Mouse (Mus musculus) right cerebral cortex, adult 18-20 months (tissue): ENCODE results near the gene Gja10.

Experiments used
- DNase-seq: peaks from one replicate; pipeline ENCODE4 v3.0.0; 2022; ENCODE audit warnings: mixed read lengths

The Gja10 gene

DNA sequence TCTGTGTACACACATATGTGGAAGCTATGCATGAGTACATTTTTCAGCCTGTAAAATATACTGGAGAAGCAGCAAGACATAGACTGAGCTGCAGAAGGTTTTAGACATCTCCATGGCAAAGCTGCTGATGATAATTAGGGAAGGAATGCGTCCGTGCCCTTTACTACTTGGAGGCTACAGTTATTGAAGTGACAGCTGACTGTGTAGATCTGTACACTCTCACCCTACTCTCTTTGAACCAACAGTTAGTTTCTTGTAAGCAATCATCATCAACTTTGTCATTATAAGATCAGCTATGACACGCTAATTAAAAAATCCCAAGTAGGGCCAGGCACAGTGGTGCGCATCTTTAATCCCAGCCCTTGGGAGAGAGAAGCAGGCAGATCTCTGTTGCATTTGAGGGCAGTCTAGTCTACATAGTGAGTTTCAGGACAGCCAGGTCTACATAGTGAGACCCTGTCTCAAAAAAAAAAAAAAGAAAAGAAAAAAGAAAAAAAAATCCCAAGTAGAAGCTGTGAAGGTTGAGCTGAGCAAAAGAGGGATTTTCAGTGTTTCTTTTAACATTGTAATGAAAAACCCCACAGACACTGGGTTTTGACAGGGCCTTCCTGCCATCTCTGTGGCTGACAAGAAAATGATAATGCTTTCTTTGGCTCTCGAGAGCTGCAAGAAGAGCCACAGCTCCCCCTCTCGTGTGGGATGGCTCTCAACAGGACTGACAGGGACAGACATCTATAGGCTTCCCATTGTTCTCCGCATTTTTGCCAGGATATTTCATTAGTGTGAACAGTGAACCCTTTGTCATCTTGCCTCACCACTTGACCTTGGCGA lies 41.6 kb downstream of the Gja10 start:
- peak; percentile 34 for DNase-seq

GRCm38 (mm10) chr4:32560246-32560645 lies 42.3 kb downstream of the Gja10 start:
- peak; percentile 61 for DNase-seq

DNA sequence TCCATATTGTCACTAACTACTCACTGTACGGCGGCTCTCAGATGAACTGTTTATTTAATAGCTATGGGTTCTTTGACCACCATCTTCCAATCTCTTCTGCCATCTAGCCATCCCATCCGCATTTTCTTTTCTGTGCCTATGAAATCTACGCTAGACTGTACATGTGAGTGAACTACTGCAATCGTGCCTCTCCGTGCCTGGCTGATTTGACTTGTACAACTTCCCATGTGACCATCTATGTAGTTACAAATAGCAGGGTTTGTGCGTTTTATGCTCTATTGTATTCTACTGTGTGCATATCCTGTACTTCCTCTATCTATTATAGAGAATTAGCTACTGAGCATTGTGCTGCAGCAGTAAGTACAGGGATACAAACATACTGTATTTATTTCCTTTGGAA lies 47.1 kb downstream of the Gja10 start:
- DNase-seq = no peak

GRCm38 (mm10) chr4:32551337-32551736 lies 51.2 kb downstream of the Gja10 start:
- no peak for DNase-seq

DNA sequence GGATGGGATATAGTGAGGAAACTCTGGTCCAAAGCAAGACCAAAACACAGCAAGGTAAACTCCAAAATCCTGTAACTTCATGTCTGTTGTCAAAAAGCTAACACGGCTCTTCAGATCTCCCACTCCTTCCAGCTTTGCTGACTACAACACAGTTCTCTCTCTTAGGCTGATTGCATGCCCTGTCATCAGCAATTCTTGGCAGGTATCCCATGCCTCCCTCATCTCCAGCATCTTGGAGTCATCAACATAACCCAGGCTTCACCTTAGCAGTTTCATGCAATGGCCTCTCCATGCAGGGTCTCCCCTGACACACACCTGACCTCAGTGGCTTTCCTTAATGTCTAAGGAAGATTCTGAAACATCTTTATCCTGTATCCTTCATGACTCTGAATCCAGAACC lies 53.4 kb downstream of the Gja10 start:
- no peak for DNase-seq
